Mouse (Mus musculus): ENCODE measurements at regions not wholly inside any gene's neighbourhood (a gene's known extent, or its start where the extent isn't known, plus 50 kb on each side); places are given as distances from the start of the nearest gene placed in this dataset.

- POLR2A ChIA-PET, result interaction anchor here (0.7 to 5.2 kb wide), 34 partner anchors 8 to 294 kb away, joined by 3 to 19 read pairs (median 4); partner anchors contain the start of gene Sik1 (in 1 of the 4)
- CTCF ChIA-PET, result interaction anchor here in 2 of 4 experiments (0.8 to 1.3 kb wide), 2 partner anchors 21 to 30 kb away, joined by 3 to 4 read pairs; no protein-coding TSS in a partner anchor
These were observed 54.7 kb downstream of the Cryaa start for GRCm38 (mm10) chr17:31732176-31732880.

DNA sequence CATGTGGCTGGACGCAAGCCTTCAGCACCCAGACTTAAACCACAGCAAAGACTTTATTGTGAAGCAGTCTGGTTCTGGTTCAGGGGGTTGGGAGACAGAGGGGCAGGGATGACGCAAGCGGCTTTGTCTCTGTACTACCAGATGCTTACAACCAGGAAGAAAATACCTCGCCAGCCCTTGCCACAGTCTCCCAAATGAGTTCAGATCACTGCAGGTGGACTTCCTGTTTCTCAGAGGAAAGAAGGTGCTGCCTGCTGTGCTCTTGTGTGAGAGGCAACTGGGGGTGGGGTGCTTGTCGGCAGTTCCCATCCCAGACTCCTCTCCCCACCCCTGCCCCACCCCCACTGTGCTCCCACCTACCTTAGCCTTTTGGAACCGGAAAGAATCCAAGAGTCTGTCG, 56.9 kb downstream of the Cryaa start:
- ChIA-PET CTCF (interaction anchor here in 1 of 4 experiments (0.5 to 1.3 kb wide), 2 partner anchors 17 to 85 kb away, joined by 3 to 5 read pairs; no protein-coding TSS in a partner anchor), POLR2A (interaction anchor here in 3 of 4 experiments (0.6 to 5.2 kb wide), 12 partner anchors 10 to 585 kb away, joined by 3 to 19 read pairs (median 6); no protein-coding TSS in a partner anchor)

DNA sequence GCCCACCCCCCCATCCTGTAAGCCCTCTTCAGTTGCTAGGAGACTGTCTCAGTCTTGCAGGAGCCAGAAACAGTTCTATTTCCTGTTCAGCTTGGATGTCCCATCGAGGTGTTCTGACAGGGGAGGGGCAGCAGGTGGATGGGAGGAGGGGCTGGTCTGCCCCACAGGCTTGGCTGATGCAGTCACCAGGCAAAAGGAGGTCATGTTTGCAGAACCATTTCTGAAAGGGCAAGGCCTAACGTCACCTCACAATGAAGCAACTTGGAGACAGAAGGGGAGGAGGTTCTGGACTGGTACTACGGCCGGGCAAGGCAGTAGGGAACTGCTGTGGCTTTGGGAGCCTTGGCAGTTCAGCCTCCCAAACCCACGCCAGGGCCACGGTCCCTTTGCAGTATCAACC, 59.1 kb downstream of the Cryaa start:
- CTCF ChIA-PET, result interaction anchor here in 1 of 4 experiments (0.6 kb wide), 1 partner anchor 1087 kb away, joined by 3 read pairs; no protein-coding TSS in a partner anchor
- POLR2A ChIA-PET, result no interaction called here

GRCm38 (mm10) chr17:31738249-31738648, 60.6 kb downstream of the Cryaa start:
- ChIA-PET POLR2A (interaction anchor here in 2 of 4 experiments (0.6 to 1.8 kb wide), 9 partner anchors 9 to 96 kb away, joined by 3 to 5 read pairs (median 3); no protein-coding TSS in a partner anchor), CTCF (interaction anchor here in 1 of 4 experiments (1.2 kb wide), 1 partner anchor 45 kb away, joined by 3 read pairs; no protein-coding TSS in a partner anchor)

DNA sequence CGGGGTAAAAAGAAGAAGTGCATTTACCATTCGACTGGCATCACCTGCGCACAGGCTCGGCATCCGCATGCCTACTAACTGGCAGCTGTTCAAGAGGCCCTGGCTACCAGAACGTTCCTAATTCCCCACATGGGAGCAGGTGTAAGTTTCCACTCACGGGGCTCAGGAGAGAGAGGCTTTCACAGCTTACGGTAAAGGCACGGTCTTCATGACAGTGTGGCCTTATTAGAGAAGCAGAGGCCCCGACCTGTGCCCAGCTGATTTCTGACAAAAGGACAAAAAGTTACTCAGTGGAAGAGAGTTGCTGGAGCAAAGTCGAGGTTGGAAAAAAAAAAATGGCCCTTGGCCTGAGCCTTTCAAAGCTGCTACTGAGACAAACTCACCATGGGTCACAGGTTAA, 62.0 kb downstream of the Cryaa start:
- POLR2A ChIA-PET, result interaction anchor here in 2 of 4 experiments (0.6 to 1.1 kb wide), 5 partner anchors 8 to 97 kb away, joined by 3 to 4 read pairs (median 3); no protein-coding TSS in a partner anchor
- CTCF ChIA-PET, result no interaction called here

- POLR2A ChIA-PET, result interaction anchor here in 2 of 4 experiments (0.6 to 1.1 kb wide), 2 partner anchors 71 to 97 kb away, joined by 3 read pairs; no protein-coding TSS in a partner anchor
- CTCF ChIA-PET, result no interaction called here
These were observed 62.5 kb downstream of the Cryaa start for GRCm38 (mm10) chr17:31740059-31740458.

GRCm38 (mm10) chr17:31743656-31744055, 66.0 kb downstream of the Cryaa start:
- ChIA-PET CTCF (no interaction called here), POLR2A (interaction anchor here in 1 of 4 experiments (1.1 to 1.6 kb wide), 2 partner anchors 11 to 111 kb away, joined by 3 read pairs; no protein-coding TSS in a partner anchor)

GRCm38 (mm10) chr17:31746198-31747111, 68.8 kb downstream of the Cryaa start:
- CTCF ChIA-PET, result interaction anchor here in 2 of 4 experiments (0.6 to 1.1 kb wide), 2 partner anchors 53 to 169 kb away, joined by 3 read pairs; no protein-coding TSS in a partner anchor
- POLR2A ChIA-PET, result interaction anchor here in 3 of 4 experiments (0.6 to 3.4 kb wide), 22 partner anchors 11 to 238 kb away, joined by 3 to 16 read pairs (median 4); no protein-coding TSS in a partner anchor

GRCm38 (mm10) chr17:31747563-31747962, 70.0 kb downstream of the Cryaa start:
- POLR2A ChIA-PET, result interaction anchor here in 3 of 4 experiments (0.7 to 3.4 kb wide), 32 partner anchors 8 to 113 kb away, joined by 3 to 16 read pairs (median 4); no protein-coding TSS in a partner anchor
- CTCF ChIA-PET, result interaction anchor here in 3 of 4 experiments (0.5 to 1.5 kb wide), 7 partner anchors 15 to 417 kb away, joined by 3 to 5 read pairs (median 3); no protein-coding TSS in a partner anchor

GRCm38 (mm10) chr17:31748158-31748557, 70.6 kb downstream of the Cryaa start:
- CTCF ChIA-PET, result interaction anchor here in 3 of 4 experiments (0.5 to 1.5 kb wide), 5 partner anchors 14 to 417 kb away, joined by 3 to 5 read pairs (median 3); no protein-coding TSS in a partner anchor
- POLR2A ChIA-PET, result interaction anchor here (0.6 to 3.4 kb wide), 25 partner anchors 9 to 922 kb away, joined by 3 to 16 read pairs (median 4); no protein-coding TSS in a partner anchor

- POLR2A ChIA-PET, result interaction anchor here in 1 of 4 experiments (1.8 kb wide), 1 partner anchor 25 kb away, joined by 4 read pairs; no protein-coding TSS in a partner anchor
These were observed 71.4 kb downstream of the Cryaa start for GRCm38 (mm10) chr17:31748971-31749370.

GRCm38 (mm10) chr17:31751262-31751661, 73.7 kb downstream of the Cryaa start:
- ChIA-PET CTCF (interaction anchor here in 3 of 4 experiments (0.6 to 2.0 kb wide), 19 partner anchors 11 to 960 kb away, joined by 3 to 19 read pairs (median 3); no protein-coding TSS in a partner anchor), POLR2A (interaction anchor here in 2 of 4 experiments (1.0 to 1.7 kb wide), 3 partner anchors 12 to 104 kb away, joined by 3 to 4 read pairs (median 3); partner anchors contain the start of gene Sik1 (in 1 of the 2))

More at GRCm38 (mm10) chr17:31748971-31749370, 71.4 kb downstream of the Cryaa start:
- CTCF ChIA-PET, result interaction anchor here in 1 of 4 experiments (1.5 kb wide), 1 partner anchor 56 kb away, joined by 5 read pairs; no protein-coding TSS in a partner anchor

DNA sequence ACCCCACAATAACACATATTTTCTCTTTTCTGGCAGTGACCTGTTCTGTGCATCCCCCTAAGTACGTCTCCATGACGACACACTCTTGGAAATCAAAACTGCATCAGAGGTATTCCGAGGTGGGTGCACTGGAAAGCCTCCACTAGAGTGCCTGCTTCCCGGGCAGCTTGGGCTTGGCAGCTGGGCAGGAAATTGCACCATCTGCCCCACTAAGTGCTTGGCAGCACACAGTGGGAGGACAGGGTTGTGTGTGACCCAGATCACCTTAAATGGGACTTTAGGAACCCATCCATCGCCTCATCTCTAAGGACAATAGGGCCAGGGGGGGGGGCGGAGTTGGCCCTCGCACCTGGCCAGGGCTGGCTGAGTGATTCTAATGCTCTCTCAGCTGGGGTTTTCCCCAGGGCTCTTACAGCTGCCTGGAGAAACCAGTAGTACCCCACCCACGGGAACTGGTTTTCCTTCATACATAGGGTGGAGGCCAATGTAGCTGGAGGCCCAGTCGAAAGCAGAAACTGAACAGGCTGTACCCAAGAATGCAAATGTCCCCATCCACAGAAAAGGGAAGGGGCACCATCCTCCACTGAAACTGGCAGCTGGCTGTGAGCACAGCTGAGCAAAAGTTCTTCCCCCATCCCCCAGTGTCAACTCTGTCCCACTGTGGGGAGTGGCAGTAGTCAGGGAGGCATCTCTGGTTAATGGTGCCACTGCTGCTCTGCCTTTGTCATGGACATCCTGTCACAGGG, 75.7 kb downstream of the Cryaa start:
- ChIA-PET CTCF (interaction anchor here in 2 of 4 experiments (0.5 to 1.0 kb wide), 6 partner anchors 21 to 275 kb away, joined by 3 to 14 read pairs (median 4); no protein-coding TSS in a partner anchor), POLR2A (interaction anchor here in 3 of 4 experiments (0.6 to 2.3 kb wide), 32 partner anchors 9 to 475 kb away, joined by 3 to 11 read pairs (median 4); no protein-coding TSS in a partner anchor)

DNA sequence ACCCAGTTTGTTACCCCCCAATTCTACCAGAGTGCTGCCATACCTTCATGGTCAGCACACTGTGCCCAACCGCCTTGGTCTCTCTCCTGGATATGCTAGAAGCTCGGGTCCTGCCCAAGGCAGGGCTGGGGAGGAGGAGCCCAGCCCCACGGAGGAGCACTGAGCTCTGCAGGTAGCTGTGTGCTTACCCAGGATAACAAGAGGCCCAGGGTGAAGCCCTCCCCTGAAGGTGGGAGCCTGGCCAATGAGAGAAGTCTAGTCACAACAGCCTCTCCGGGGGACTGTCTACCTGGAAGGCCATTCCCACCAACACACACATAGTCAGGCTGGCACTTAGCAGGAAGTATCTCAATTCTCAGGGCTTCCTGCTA, 76.2 kb downstream of the Cryaa start:
- ChIA-PET CTCF (interaction anchor here in 2 of 4 experiments (0.5 to 1.0 kb wide), 4 partner anchors 21 to 275 kb away, joined by 4 to 14 read pairs (median 4); no protein-coding TSS in a partner anchor), POLR2A (interaction anchor here in 3 of 4 experiments (0.6 to 2.3 kb wide), 30 partner anchors 8 to 235 kb away, joined by 3 to 11 read pairs (median 4); no protein-coding TSS in a partner anchor)

DNA sequence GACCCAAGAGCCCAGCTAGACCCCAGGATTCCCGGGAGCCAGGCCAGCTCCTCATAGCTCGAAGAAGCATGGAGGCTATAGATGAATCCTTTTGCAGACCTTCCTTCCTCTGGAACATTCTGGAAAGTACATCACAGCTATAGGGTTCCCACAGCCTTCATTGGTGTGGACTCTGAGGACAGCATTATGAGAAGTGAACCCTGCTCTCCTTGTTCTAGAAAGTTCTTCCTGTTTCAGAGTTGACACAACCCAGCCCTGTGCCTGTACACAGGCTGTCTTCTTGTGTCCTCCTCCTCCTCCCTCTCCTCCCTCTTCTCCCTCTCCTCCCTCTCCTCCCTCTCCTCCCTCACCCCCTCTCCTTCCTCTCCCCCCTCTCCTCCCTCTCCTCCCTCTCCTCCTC, 82.9 kb downstream of the Cryaa start:
- CTCF ChIA-PET, result no interaction called here
- POLR2A ChIA-PET, result no interaction called here

DNA sequence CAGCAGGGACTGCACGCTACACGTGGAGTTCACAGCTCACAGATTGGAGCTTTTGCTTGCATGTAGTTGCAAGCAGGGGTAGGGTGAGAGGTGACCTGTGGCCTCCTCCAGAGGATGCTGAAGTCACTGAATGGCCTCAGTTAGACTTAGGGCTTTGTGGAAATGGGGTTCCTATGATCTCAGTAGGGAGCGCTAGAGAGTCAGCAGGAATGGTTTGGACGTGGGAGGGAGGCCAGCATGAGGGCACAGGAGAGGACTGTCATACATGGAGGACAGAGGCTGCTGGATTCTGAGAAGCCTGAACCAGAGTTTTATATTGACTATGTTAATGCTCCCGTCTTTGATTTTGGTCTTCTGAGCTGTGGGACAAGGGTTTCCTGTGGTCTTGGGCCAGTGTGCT, 85.5 kb downstream of the Cryaa start:
- CTCF ChIA-PET, result interaction anchor here in 3 of 4 experiments (0.6 to 1.3 kb wide), 5 partner anchors 11 to 70 kb away, joined by 3 to 13 read pairs (median 4); no protein-coding TSS in a partner anchor
- POLR2A ChIA-PET, result interaction anchor here in 3 of 4 experiments (0.6 to 1.6 kb wide), 9 partner anchors 9 to 77 kb away, joined by 3 to 6 read pairs (median 3); no protein-coding TSS in a partner anchor

Measured in embryonic stem cell, embryonic (primary cell).